Comparison of ENCODE assay signal across 1 mouse cellular context in the genomic region with DNA sequence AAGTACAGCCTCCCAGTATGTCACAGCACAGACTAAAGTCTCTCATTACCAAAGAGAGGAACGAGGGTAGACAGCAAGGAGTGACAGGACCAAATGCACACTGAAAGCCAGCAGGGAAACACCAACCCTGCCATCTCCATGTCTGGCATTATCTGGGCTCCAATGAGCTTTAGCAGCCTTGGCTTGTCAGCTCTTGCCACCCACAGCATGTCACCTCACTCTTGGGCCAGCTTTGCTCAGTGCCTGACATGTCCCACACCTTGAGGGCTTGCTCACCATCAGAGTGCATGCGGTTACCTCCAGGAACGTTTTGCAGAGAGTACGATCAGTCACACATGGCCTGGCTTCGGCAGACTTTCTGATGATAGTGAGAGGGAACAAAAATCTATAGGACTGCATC. TPM values are rescaled to one million over a fixed set of nuclear protein-coding genes. Genes with fewer than 3 reads are reported as not detected.
"Had no signal": no experiment of that assay in that cellular context is flagged by ENCODE, and none has a peak within 500 bp of the region (broad histone marks: within the 10 kb centered on the region; RNA-seq: fewer than 3 reads in every experiment).

No protein-coding gene starts in this region.

RNA-seq across cellular contexts. Expression of a gene that starts 35.0 kb away (rescaled TPM):
- total RNA-seq: hematopoietic stem cell, adult 5-6 weeks had no signal
